Mouse (Mus musculus) cerebellum, adult 9-10 months (tissue): ENCODE measurements at regions not wholly inside any gene's neighbourhood (a gene's known extent, or its start where the extent isn't known, plus 50 kb on each side); places are given as distances from the start of the nearest gene placed in this dataset.

ENCODE experiments used
- DNase-seq: peaks from one replicate; pipeline ENCODE4 v3.0.0; 2022

DNA sequence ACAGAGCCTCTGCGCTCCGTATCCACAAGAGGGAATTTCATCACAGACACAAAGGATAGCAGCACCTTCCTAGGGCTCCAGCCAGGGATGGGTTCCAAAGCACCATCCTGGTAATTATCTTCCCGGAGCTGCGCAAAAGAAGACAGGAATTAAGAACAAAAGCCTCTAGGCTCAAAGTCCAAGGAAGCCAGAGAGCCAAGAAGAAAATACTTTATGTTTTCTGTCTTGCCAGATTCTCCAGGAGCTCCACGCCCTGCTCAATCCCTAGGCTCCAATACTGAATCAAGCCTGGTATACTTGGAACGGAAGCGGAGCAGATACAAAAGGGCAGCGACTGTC is 54.4 kb downstream of the Irf2bpl start:
- DNase-seq: no peak

GRCm38 (mm10) chr12:86829581-86830246 is 54.9 kb downstream of the Irf2bpl start:
- no peak for DNase-seq

DNA sequence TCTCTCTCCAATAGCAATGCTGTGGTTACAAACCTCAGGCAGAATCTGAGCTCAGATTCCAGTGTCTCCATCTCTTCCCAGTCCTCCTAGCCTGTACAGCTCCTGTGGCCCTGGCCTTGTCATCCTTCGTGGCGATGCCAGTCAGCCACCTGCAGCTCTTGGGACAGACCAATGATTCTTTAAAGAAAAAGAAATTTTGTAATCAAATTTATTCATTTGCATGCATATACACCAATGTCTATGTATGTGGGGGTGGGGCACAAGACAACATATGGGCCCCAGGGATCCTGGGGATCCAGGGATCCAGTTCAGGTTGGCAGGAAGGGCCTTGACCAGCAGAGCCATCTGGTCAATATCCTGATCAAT is 57.4 kb downstream of the Irf2bpl start:
- DNase-seq: peak; percentile 43

DNA sequence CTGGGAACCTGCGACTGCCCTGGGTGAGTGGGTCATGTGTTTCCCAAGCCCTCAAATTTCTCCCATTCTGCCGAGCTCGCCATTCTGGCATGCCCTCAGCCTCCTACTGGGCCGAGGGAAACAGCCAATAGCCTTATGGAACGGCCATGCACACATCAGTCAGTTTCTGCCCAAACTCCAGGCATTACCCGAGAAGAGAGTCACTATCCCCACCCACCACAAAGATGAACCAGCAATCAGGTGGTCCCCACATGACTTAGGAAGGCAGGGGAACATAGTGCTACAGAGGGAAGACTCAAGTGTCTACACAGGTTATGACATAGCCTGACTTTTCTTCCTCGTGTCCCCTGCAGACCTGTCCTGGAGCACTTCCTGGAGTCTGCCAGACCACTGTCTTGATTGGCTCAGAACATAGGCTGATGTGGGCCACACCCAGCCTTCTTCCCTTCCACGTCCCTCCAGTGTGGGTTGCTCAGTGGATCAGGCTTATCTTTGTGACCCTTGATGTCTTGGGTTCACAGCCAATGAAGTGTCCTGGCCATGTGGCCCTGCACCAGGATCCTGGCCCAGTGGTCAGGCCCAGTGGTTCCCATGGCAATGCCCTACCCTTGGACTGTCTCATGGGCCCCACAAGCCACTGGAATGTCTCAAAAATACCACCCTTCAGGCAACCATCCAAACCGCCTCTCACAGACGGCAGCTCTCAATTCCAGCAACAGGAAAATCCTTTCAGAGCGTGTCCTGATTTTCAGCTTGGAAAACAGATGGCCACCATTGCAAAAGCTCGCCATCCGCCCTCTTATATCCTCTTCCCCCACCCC is 58.0 kb downstream of the Irf2bpl start:
- peak; percentile 53 for DNase-seq

GRCm38 (mm10) chr12:86825584-86826419 is 58.8 kb downstream of the Irf2bpl start:
- peak; percentile 54 for DNase-seq

GRCm38 (mm10) chr12:86824860-86825583 is 59.6 kb downstream of the Irf2bpl start:
- peak; percentile 71 for DNase-seq

- DNase-seq: peak; percentile 84
Observed at GRCm38 (mm10) chr12:86823855-86824589, 60.6 kb downstream of the Irf2bpl start.

DNA sequence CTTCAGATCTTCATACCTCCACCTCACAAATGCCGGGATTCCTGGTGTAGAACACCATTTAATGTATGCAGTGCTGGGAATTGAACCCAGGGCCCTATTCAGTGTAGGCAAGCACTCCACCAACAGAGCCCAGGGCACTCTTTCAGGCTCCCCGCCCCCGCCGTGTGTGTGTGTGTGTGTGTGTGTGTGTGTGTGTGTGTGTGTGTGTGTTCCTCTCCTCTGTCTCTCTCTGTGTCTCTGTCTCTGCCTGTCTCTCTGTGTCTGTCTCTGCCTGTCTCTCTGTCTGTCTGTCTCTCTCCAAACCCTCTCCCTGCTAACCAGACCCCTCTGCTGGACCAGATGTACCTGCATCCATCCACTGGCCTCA is 61.1 kb downstream of the Irf2bpl start:
- DNase-seq: peak; percentile 56

DNA sequence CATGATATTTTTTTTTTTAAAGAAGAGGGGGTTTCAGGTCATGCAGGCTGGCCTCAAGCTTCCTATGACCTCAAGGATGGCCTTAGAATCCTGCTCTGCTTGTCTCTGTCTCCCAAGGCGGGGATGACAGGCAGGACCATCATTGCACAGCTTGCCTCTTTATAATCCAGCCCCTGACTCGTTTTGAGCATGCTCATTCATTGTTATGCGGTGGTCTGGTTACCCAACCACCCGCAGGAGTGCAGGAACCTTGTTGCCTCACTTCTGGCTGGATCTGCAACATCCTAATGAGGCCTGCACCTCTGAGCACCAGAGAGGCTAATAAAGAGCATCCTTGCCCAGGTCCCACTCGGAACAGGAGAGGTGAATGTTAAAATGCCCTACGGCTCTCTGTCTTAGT is 63.4 kb downstream of the Irf2bpl start:
- DNase-seq: no peak

DNA sequence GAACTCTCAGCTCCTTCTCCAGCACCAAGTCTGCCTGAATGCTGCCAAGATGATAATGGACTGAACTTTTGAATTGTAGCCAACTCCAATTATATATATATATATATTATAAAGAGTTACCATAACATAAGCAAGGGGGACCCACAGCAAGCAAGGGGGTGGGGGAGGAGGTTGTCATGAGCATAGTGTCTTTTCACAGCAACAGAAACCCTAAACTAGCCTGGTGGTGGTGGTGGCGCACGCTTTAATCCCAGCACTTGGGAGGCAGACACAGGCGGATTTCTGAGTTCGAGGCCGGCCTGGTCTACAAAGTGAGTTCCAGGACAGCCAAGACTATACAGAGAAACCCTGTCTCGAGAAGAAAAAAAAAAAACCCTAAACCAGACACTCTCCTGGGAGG is 65.0 kb downstream of the Irf2bpl start:
- no peak for DNase-seq

- DNase-seq: peak; percentile 45
Observed at GRCm38 (mm10) chr12:86819163-86819562, 65.4 kb downstream of the Irf2bpl start.

DNA sequence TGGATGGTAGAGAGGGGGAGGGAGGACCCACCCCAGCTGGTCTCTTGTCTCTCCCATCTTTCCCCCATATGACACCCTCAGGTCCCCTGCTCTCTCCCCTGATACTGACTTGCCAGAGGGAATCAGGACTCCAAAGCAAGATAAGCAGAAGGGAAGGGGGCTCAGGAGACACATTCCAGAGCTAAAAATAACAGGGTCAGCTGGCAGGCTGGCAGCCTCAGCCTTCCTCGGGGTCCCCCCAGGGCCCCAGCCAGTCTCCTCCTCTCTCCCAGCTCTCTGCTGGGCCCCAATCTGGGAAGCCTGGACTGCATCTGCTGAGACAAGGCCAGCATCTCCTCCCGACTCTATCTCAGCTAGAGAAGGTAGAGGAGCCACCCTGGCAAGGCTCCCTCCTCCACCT is 66.4 kb downstream of the Irf2bpl start:
- DNase-seq: peak; percentile 55

GRCm38 (mm10) chr12:86816702-86817610 is 67.6 kb downstream of the Irf2bpl start:
- peak; percentile 98 for DNase-seq

DNA sequence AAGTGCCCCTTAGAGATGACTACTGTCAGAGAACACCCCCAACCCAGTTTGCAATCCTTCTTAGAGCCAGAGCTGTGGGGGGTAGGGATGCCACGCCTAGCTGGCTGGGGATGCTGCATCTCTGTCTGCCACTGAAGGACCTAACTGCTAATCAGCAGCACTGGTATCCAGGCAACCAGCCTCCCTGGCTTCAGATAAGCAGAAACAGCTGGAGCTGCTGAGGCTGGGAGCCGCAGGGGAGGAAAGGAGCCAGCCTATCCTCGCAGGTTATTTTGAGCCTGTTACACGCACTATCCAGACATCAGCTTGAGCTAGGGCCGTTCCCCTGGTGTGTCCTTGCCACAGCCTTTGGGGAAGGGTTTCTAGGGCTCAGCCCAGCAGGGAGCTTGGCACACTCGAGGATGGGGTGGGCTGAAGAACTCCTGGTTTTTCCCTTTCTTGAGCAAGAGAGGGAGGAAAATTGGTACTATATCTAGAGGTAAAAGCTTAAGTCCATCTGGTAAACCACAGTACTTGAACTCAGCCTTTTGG is 68.4 kb downstream of the Irf2bpl start:
- no peak for DNase-seq

DNA sequence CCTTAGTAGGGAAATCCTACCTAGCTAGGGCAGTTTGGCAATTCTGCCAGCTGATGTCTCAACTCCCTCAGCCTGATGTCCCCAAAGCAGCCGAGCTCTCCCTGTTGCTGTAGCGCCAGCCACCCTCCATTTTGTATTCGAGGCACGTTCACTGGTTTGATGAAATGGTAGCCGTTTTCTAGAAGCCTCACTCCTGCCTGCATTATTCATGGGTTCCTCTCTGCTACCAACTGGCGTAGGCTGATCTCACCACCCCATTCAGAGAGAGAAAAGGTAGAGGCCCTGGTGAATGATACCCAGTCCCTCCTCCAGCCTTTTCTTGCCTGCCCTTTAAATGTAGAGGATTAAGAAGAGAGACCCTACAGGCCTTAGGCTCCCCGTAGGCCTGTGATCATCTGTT is 69.9 kb downstream of the Irf2bpl start:
- DNase-seq: peak; percentile 39
